8 mouse cellular contexts compared by ENCODE assay signal in genomic region chr7:45090251-45090977, GRCm38 (mm10). TPM values are rescaled to one million over a fixed set of nuclear protein-coding genes. Genes with fewer than 3 reads are reported as not detected.
DNase-seq lines count a peak whose midpoint lies in the region; ATAC-seq and TF ChIP-seq lines count a peak whose summit lies in the region.

No protein-coding gene starts in this region.

- H3K27ac ChIP-seq in forebrain, embryonic 13.5 days = no peak overlapping the region
- H3K27ac ChIP-seq in forebrain, embryonic 16.5 days (ENCODE audit: low read length) = no peak overlapping the region
- H3K27ac ChIP-seq in midbrain, embryonic 13.5 days = no peak overlapping the region
- no peak overlapping the region for H3K27ac ChIP-seq in midbrain, postnatal 0 days (ENCODE audit: low read depth, low read length)
- H3K27ac ChIP-seq in intestine, embryonic 14.5 days (ENCODE audit: low read depth) = no peak overlapping the region

- no peak for ATAC-seq in forebrain, embryonic 13.5 days
- no peak for ATAC-seq in forebrain, embryonic 16.5 days
- 0 out of 2 replicates have a peak, but pooled peaks have one; percentile 7 for ATAC-seq in midbrain, embryonic 13.5 days
- ATAC-seq in midbrain, postnatal 0 days (ENCODE audit: low FRiP score) = no peak
- no peak for ATAC-seq in intestine, embryonic 14.5 days (replicated peaks; ENCODE audit: low FRiP score, low TSS enrichment, low read depth)

- peak overlapping the region; percentile 66; the same call in 1 of the 2 replicates for H3K4me2 ChIP-seq in forebrain, embryonic 13.5 days
- H3K4me2 ChIP-seq in forebrain, embryonic 16.5 days (ENCODE audit: low read length) = no peak overlapping the region; the same call in 1 of the 2 replicates
- H3K4me2 ChIP-seq in midbrain, embryonic 13.5 days (replicated peaks) = peak overlapping the region; percentile 61; the same call in 1 of the 2 replicates
- H3K4me2 ChIP-seq in midbrain, postnatal 0 days (ENCODE audit: low read depth, low read length, poor library complexity, severe bottlenecking) = no peak overlapping the region
- H3K4me2 ChIP-seq in intestine, embryonic 14.5 days (ENCODE audit: low read length) = peak overlapping the region; percentile 69

- H3K4me3 ChIP-seq in forebrain, embryonic 13.5 days = no peak overlapping the region
- H3K4me3 ChIP-seq in forebrain, embryonic 16.5 days (replicated peaks; ENCODE audit: low read length) = no peak overlapping the region
- no peak overlapping the region for H3K4me3 ChIP-seq in midbrain, embryonic 13.5 days (replicated peaks)
- H3K4me3 ChIP-seq in midbrain, postnatal 0 days (ENCODE audit: low read depth, low read length) = no peak overlapping the region
- peak overlapping the region; percentile 58 for H3K4me3 ChIP-seq in intestine, embryonic 14.5 days (ENCODE audit: low read depth, low read length)

- H3K27me3 ChIP-seq in forebrain, embryonic 13.5 days = no peaks in the 10 kb centered on the region
- no peaks in the 10 kb centered on the region for H3K27me3 ChIP-seq in forebrain, embryonic 16.5 days (replicated peaks; ENCODE audit: control insufficient read depth, insufficient read depth, low read length)
- H3K27me3 ChIP-seq in midbrain, embryonic 13.5 days = 0 out of 2 replicates have a peak, but pooled peaks cover 5% of the 10 kb centered on the region
- no peaks in the 10 kb centered on the region for H3K27me3 ChIP-seq in midbrain, postnatal 0 days (ENCODE audit: insufficient read depth, low read length)
- no peaks in the 10 kb centered on the region for H3K27me3 ChIP-seq in intestine, embryonic 14.5 days (replicated peaks; ENCODE audit: control insufficient read depth, insufficient read depth, low read length)

- H3K36me3 ChIP-seq in forebrain, embryonic 13.5 days (ENCODE audit: poor library complexity, severe bottlenecking) = peaks cover 29% of the 10 kb centered on the region
- peaks cover 6% of the 10 kb centered on the region; the same call in 1 of the 2 replicates for H3K36me3 ChIP-seq in forebrain, embryonic 16.5 days (ENCODE audit: control insufficient read depth, insufficient read depth)
- H3K36me3 ChIP-seq in midbrain, embryonic 13.5 days = peaks cover 17% of the 10 kb centered on the region
- H3K36me3 ChIP-seq in midbrain, postnatal 0 days (ENCODE audit: insufficient read depth, low read length) = no peaks in the 10 kb centered on the region
- peaks cover 38% of the 10 kb centered on the region for H3K36me3 ChIP-seq in intestine, embryonic 14.5 days (ENCODE audit: control insufficient read depth, insufficient read depth, low read length)

- no peak overlapping the region for H3K9ac ChIP-seq in forebrain, embryonic 13.5 days
- H3K9ac ChIP-seq in forebrain, embryonic 16.5 days (replicated peaks; ENCODE audit: low read depth, low read length) = no peak overlapping the region
- H3K9ac ChIP-seq in midbrain, embryonic 13.5 days (replicated peaks) = no peak overlapping the region
- no peak overlapping the region for H3K9ac ChIP-seq in midbrain, postnatal 0 days (replicated peaks; ENCODE audit: low read length, poor library complexity, severe bottlenecking)
- H3K9ac ChIP-seq in intestine, embryonic 14.5 days (ENCODE audit: low read length) = peak overlapping the region; percentile 79

- no peaks in the 10 kb centered on the region for H3K9me3 ChIP-seq in forebrain, embryonic 13.5 days (replicated peaks)
- no peaks in the 10 kb centered on the region for H3K9me3 ChIP-seq in forebrain, embryonic 16.5 days (ENCODE audit: control insufficient read depth, low read length)
- H3K9me3 ChIP-seq in midbrain, embryonic 13.5 days = no peaks in the 10 kb centered on the region
- H3K9me3 ChIP-seq in midbrain, postnatal 0 days (ENCODE audit: low read length) = no peaks in the 10 kb centered on the region
- H3K9me3 ChIP-seq in intestine, embryonic 14.5 days (ENCODE audit: control insufficient read depth, low read length) = no peaks in the 10 kb centered on the region

- no peak for DNase-seq in midbrain, postnatal 0 days (ENCODE audit: low spot score)
- DNase-seq in intestine, embryonic 14.5 days (ENCODE audit: low spot score) = no peak
- peak; percentile 31 to 53 for DNase-seq in spleen, postnatal 36 days (ENCODE audit: low spot score in 2 of 2)
- DNase-seq in cerebellum, postnatal 4 days (ENCODE audit: low spot score in 2 of 2) = no peak
- DNase-seq in layer of hippocampus, postnatal 25 days (ENCODE audit: extremely low spot score in 1 of 2, low spot score in 1 of 2) = no peak

- WGBS in forebrain, embryonic 13.5 days = 82% methylated on average over 13 of the region's 13 CpGs
- 79% methylated on average over 13 of the region's 13 CpGs for WGBS in forebrain, embryonic 16.5 days
- WGBS in midbrain, embryonic 13.5 days = 82% methylated on average over 13 of the region's 13 CpGs
- WGBS in midbrain, postnatal 0 days = 88% methylated on average over 13 of the region's 13 CpGs
- 77% methylated on average over 13 of the region's 13 CpGs for WGBS in intestine, embryonic 14.5 days

- no peak for TF ChIP-seq CTCF in midbrain, postnatal 0 days (IDR thresholded peaks at IDR 0.05)

- H3K4me1 ChIP-seq in forebrain, embryonic 13.5 days = peaks cover 19% of the 10 kb centered on the region
- H3K4me1 ChIP-seq in forebrain, embryonic 16.5 days (replicated peaks; ENCODE audit: control insufficient read depth, insufficient read depth, low read length) = peaks cover 11% of the 10 kb centered on the region
- H3K4me1 ChIP-seq in midbrain, embryonic 13.5 days (replicated peaks) = peaks cover 13% of the 10 kb centered on the region
- no peaks in the 10 kb centered on the region for H3K4me1 ChIP-seq in midbrain, postnatal 0 days (ENCODE audit: insufficient read depth, low read length)
- peaks cover 22% of the 10 kb centered on the region for H3K4me1 ChIP-seq in intestine, embryonic 14.5 days (replicated peaks; ENCODE audit: control insufficient read depth, insufficient read depth, low read length)

RNA-seq across cellular contexts. Expression of gene Rcn3, which starts 1.6 kb away (rescaled TPM):
- 61.3 and 62.0 TPM in 2 replicates for polyA plus RNA-seq in forebrain, embryonic 13.5 days (2015; fragmentation: Nextera tagmentation; extraction: Ambion mirVana)
- polyA plus RNA-seq in forebrain, embryonic 16.5 days (2015; fragmentation: Nextera tagmentation; extraction: Ambion mirVana) = 50.8 and 66.2 TPM in 2 replicates
- polyA plus RNA-seq in midbrain, embryonic 13.5 days (2015; fragmentation: Nextera tagmentation; extraction: Ambion mirVana) = 57.7 and 69.8 TPM in 2 replicates
- total RNA-seq in midbrain, postnatal 0 days (2014; rRNA removed) = 24.2 and 29.5 TPM in 2 replicates
- polyA plus RNA-seq in midbrain, postnatal 0 days (2015; fragmentation: Nextera tagmentation; extraction: Ambion mirVana) = 31.9 and 33.6 TPM in 2 replicates
- 313 and 323 TPM in 2 replicates for polyA plus RNA-seq in intestine, embryonic 14.5 days (2014; fragmentation: Nextera tagmentation; extraction: Ambion mirVana)
- total RNA-seq in layer of hippocampus, postnatal 25 days (2021) = 1 to 10 TPM; 9.6 to 9.7 TPM

RNA-seq across cellular contexts. Expression of gene Fcgrt, which starts 13.2 kb away (rescaled TPM):
- polyA plus RNA-seq in forebrain, embryonic 13.5 days (2015; fragmentation: Nextera tagmentation; extraction: Ambion mirVana) = 8.0 and 9.9 TPM in 2 replicates
- 17.7 and 24.4 TPM in 2 replicates for polyA plus RNA-seq in forebrain, embryonic 16.5 days (2015; fragmentation: Nextera tagmentation; extraction: Ambion mirVana)
- 17.6 and 18.4 TPM in 2 replicates for polyA plus RNA-seq in midbrain, embryonic 13.5 days (2015; fragmentation: Nextera tagmentation; extraction: Ambion mirVana)
- 27.2 and 30.5 TPM in 2 replicates for total RNA-seq in midbrain, postnatal 0 days (2014; rRNA removed)
- polyA plus RNA-seq in midbrain, postnatal 0 days (2015; fragmentation: Nextera tagmentation; extraction: Ambion mirVana) = 36.4 and 44.5 TPM in 2 replicates
- 64.1 and 65.1 TPM in 2 replicates for polyA plus RNA-seq in intestine, embryonic 14.5 days (2014; fragmentation: Nextera tagmentation; extraction: Ambion mirVana)
- total RNA-seq in layer of hippocampus, postnatal 25 days (2021) = 10 to 100 TPM; 18.1 to 21.0 TPM

RNA-seq across cellular contexts. Expression of gene Prrg2, which starts 27.9 kb away (rescaled TPM):
- polyA plus RNA-seq in forebrain, embryonic 13.5 days (2015; fragmentation: Nextera tagmentation; extraction: Ambion mirVana) = 14.7 and 14.8 TPM in 2 replicates
- polyA plus RNA-seq in forebrain, embryonic 16.5 days (2015; fragmentation: Nextera tagmentation; extraction: Ambion mirVana) = 13.3 and 13.6 TPM in 2 replicates
- polyA plus RNA-seq in midbrain, embryonic 13.5 days (2015; fragmentation: Nextera tagmentation; extraction: Ambion mirVana) = 13.2 and 14.5 TPM in 2 replicates
- total RNA-seq in midbrain, postnatal 0 days (2014; rRNA removed) = 7.7 and 10.3 TPM in 2 replicates
- 13.7 and 15.7 TPM in 2 replicates for polyA plus RNA-seq in midbrain, postnatal 0 days (2015; fragmentation: Nextera tagmentation; extraction: Ambion mirVana)
- 21.8 and 24.0 TPM in 2 replicates for polyA plus RNA-seq in intestine, embryonic 14.5 days (2014; fragmentation: Nextera tagmentation; extraction: Ambion mirVana)
- total RNA-seq in layer of hippocampus, postnatal 25 days (2021) = 1 to 10 TPM; 5.6 to 6.6 TPM

RNA-seq across cellular contexts. Expression of gene Nosip, which starts 28.2 kb away (rescaled TPM):
- polyA plus RNA-seq in forebrain, embryonic 13.5 days (2015; fragmentation: Nextera tagmentation; extraction: Ambion mirVana) = 52.7 and 58.5 TPM in 2 replicates
- polyA plus RNA-seq in forebrain, embryonic 16.5 days (2015; fragmentation: Nextera tagmentation; extraction: Ambion mirVana) = 60.8 and 65.7 TPM in 2 replicates
- polyA plus RNA-seq in midbrain, embryonic 13.5 days (2015; fragmentation: Nextera tagmentation; extraction: Ambion mirVana) = 56.5 and 61.8 TPM in 2 replicates
- total RNA-seq in midbrain, postnatal 0 days (2014; rRNA removed) = 68.3 and 79.4 TPM in 2 replicates
- polyA plus RNA-seq in midbrain, postnatal 0 days (2015; fragmentation: Nextera tagmentation; extraction: Ambion mirVana) = 70.0 and 72.3 TPM in 2 replicates
- polyA plus RNA-seq in intestine, embryonic 14.5 days (2014; fragmentation: Nextera tagmentation; extraction: Ambion mirVana) = 57.2 and 63.0 TPM in 2 replicates
- 10 to 100 TPM; 49.8 to 59.4 TPM for total RNA-seq in layer of hippocampus, postnatal 25 days (2021)

RNA-seq across cellular contexts. Expression of gene Rps11, which starts 33.8 kb away (rescaled TPM):
- polyA plus RNA-seq in forebrain, embryonic 13.5 days (2015; fragmentation: Nextera tagmentation; extraction: Ambion mirVana) = 1,342 and 1,406 TPM in 2 replicates
- polyA plus RNA-seq in forebrain, embryonic 16.5 days (2015; fragmentation: Nextera tagmentation; extraction: Ambion mirVana) = 860 and 958 TPM in 2 replicates
- 1,074 TPM in 2 replicates for polyA plus RNA-seq in midbrain, embryonic 13.5 days (2015; fragmentation: Nextera tagmentation; extraction: Ambion mirVana)
- total RNA-seq in midbrain, postnatal 0 days (2014; rRNA removed) = 1,069 and 1,136 TPM in 2 replicates
- polyA plus RNA-seq in midbrain, postnatal 0 days (2015; fragmentation: Nextera tagmentation; extraction: Ambion mirVana) = 671 and 697 TPM in 2 replicates
- polyA plus RNA-seq in intestine, embryonic 14.5 days (2014; fragmentation: Nextera tagmentation; extraction: Ambion mirVana) = 1,923 and 1,961 TPM in 2 replicates
- 100 to 1,000 TPM; 418 to 465 TPM for total RNA-seq in layer of hippocampus, postnatal 25 days (2021)

Comparison
In these comparisons a context has a peak if more than half of its experiments do, and no peak if none do; other contexts are left out.
1. H3K4me2 ChIP-seq: peak in forebrain, embryonic 13.5 days (single experiment), midbrain, embryonic 13.5 days (single experiment) and intestine, embryonic 14.5 days (single experiment); none in forebrain, embryonic 16.5 days (single experiment) and midbrain, postnatal 0 days (single experiment).
2. DNase-seq: peak in spleen, postnatal 36 days (2 of 2); none in midbrain, postnatal 0 days (single experiment), intestine, embryonic 14.5 days (single experiment), cerebellum, postnatal 4 days (0 of 2) and layer of hippocampus, postnatal 25 days (0 of 2).